Mouse (Mus musculus) heart, postnatal 0 days (tissue): ENCODE data around the gene Aifm2.

ENCODE experiments used
- CTCF ChIP-seq: IDR thresholded peaks from 2 replicates; pipeline ENCODE4 v1.5.1; 2016; ENCODE audit warnings: antibody characterized with exemption, control low read depth, low read depth
- EP300 ChIP-seq: IDR thresholded peaks from 2 replicates; pipeline ENCODE4 v1.6.1; 2016; ENCODE audit warnings: antibody characterized with exemption, low read depth

DNA sequence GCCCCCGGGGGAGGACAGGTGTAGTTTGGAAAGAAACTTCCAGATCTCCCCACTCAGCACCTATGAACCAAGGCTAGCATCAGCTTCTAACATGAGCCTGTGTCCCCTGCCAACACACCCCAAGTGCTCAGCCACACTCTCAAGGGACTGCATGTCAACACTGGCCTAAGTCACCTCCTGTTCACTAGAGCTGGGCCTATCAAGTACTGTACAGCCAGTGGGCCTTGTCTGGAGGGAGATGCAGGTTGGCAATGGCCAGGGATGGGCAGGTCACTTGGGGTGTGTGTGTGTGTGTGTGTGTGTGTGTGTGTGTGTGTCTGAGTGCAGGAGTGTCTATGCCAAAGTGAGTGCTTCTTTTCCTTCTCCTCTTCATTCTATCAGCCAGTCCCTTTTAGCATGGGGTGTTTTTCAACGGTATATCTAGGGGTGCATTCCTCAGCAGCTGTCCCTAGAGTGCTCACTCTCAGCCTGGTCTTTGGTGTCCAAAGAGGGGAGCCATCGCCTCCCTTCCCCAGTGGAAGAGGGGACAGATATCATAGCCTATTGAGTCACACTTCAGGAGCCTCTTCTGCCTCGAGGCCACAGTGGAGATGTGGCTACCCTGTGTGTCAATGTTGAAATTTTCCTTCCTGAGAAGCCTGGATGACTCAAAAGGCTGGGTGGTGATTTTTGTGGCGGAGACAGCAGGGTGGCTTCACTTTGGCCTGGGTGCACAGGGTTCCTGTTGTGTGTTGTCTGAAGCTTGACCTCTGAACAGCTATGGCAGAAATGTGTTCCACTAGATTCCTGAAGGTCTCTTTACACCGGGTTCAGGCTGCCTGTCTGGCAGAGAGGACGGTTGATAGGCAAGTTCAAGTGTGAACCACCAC, 1.2 kb downstream of the Aifm2 start:
- TF ChIP-seq CTCF = no peak
- no peak for TF ChIP-seq EP300
